Mouse (Mus musculus) heart, postnatal 14 days (tissue): ENCODE measurements at regions not wholly inside any gene's neighbourhood (a gene's known extent, or its start where the extent isn't known, plus 50 kb on each side); places are given as distances from the start of the nearest gene placed in this dataset.

Source experiments
- DNase-seq, 2 experiments: peaks; one replicate each; pipeline ENCODE4 v3.0.0; 2021 to 2022
- intact Hi-C: fragments of 180-260 bp; cut with DNase I; formaldehyde crosslinking; loops from one replicate; pipeline ENCODE4 v1.15.1; 2025

DNA sequence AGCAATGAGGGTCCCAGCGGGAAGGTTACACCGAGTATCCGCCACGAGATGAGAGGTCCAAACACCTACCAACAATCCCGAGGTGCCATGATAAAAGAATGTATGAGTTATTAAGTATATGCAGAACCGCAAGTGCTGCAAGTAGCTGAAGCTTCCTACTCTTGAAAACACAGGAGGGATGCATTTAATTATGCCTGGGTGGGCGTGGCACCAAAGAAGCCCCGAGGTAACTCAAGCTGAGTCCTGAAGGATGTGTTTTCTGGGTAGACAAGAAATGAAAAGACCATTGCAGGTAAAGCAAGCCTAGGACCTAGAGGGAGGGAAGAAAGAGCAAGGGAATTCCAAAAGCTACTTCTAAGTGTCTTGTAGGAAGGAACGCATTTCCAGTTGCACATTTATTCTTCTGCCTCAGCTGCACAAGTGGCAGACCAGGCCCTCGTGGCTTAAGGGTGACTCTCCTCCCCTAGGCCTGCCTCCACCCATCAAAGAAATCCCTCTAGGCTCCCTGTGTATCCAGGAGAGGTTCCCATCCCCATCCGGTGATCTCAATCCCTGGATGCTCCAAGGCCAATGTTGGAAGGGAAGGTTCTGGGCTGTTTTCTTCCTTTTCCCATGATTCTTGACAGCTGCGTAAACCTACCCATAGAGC is 104.2 kb upstream of the Mgme1 start:
- intact Hi-C loops, result loop anchor here (10.0 kb wide), 1 partner anchor 151 kb away; the partner anchor contains the start of gene Rrbp1
- no peak for DNase-seq

DNA sequence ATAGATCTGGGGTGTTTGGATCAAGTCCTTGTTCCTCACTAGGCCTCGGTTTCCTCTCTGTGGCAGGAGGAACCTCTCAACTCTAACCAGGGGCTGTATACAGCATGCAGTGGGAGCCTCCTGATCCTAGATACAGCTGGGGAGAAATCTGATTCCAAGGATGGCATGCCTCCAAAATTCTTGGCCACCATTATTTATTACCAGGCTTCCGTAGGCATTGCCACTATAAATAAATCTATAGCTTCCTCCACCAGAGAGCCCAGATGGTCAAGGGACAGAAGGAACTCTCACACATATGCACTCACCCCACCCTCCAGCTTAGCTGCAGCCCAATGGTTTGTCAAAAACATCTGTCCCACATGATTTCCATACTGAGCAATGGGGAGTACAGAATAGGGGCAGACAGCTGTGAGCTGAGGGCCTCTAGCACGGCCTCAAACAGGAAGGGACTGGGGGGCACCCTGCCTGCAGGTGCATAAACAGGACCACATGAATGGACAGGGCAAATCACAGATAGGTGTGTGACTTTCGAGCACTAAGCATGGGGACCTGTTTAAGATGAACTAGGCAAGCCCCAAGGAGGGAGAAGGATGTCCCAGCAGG is 100.8 kb upstream of the Mgme1 start:
- intact Hi-C loops, result loop anchor here (10.0 kb wide), 1 partner anchor 155 kb away; the partner anchor contains the start of gene Rrbp1

DNA sequence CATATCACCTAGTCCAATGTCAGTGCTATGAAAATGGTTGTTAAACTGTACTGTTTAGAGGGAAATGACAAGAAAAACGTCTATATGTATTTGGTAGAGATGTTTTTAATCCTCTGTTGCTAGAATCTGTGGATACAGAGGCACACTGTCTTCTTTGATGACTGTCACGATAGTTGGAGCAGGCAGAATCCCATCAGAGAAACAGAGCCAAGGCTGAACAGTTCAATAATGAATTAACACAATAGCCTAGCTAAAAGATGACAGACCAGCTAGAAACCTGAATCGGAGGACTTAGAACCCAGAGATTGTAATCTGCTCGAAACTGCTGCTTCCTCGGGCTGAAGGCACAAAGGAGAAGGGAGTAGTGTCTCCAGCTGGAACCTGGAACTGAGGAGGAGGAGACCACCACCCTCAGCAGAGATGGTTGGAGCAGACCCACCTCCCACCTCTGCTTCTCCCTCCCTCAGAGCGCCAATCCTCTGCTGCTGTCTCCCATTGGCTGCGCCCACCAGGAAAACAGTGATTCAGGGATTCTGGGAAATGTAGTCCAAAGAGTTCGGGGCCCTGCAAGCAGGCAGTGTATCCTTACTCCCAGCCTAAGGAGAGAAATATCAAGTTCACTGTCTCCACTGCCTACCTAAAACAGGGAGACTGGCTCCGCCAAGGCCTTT is 98.2 kb upstream of the Mgme1 start:
- intact Hi-C loops, result no loop called here

More for the DNA sequence above, 100.8 kb upstream of the Mgme1 start:
- no peak for DNase-seq

GRCm38 (mm10) chr2:144173358-144174106 is 96.9 kb upstream of the Mgme1 start:
- intact Hi-C loops, result no loop called here
- DNase-seq, result no peak

More for the DNA sequence above, 98.2 kb upstream of the Mgme1 start:
- DNase-seq, result peak; percentile 57 to 67

DNA sequence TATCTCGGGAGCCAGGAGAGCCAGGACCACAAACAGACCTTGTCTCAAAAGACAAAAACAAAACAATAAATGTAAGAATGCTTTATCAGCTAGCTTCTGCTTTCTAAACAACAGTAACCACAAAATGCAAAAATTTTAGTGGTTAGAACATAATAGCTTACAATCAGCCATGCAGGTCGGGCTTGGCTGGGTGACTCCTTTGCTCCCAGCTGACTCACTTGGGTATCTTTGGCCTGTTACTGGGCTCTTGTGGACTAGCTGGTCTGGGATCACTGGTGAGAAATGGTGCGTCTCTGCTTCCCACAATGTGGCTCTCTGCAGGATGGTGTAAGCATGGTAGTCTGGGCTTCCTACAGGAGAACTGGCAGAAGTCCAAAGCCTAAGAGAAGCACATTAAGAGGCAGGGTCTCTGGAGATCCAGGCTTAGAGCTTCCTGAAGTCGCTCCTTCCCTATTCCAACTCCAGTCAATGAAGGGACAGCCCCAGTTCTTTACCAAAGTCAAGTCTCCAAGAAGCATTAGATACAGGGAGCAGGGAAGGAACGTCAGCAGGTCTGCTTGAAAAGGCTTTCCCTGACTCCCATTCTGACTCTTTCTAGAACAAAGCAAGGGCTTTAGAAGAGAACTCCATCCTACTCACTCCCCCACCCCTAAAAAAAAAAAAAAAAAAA is 96.0 kb upstream of the Mgme1 start:
- DNase-seq, result no peak
- intact Hi-C loops, result no loop called here

GRCm38 (mm10) chr2:144176508-144177170 is 93.8 kb upstream of the Mgme1 start:
- no peak for DNase-seq
- intact Hi-C loops, result no loop called here

DNA sequence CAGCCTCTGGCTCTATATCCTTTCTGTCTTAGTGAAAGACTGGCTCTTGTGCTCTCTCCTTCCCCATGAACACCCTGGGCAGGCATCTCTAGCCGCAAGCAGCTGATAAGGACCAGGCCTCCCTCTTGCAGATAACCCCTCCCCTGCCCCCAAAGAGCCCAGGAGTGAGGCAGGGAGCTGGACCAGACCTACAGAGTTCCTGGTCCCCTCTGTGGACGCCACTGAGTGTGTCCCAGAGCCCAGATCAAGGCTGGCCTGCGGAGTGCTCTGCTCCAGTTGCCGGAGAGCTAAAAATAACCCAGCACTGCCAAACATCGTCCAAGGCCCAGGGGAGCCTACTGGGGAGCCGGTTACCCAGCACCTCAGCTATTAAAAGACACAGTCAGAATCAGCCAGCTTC is 93.2 kb upstream of the Mgme1 start:
- intact Hi-C loops, result no loop called here
- DNase-seq, result peak; percentile 50 to 63

- intact Hi-C loops, result no loop called here
- no peak for DNase-seq
Measured at GRCm38 (mm10) chr2:144177920-144178319, 92.5 kb upstream of the Mgme1 start.

DNA sequence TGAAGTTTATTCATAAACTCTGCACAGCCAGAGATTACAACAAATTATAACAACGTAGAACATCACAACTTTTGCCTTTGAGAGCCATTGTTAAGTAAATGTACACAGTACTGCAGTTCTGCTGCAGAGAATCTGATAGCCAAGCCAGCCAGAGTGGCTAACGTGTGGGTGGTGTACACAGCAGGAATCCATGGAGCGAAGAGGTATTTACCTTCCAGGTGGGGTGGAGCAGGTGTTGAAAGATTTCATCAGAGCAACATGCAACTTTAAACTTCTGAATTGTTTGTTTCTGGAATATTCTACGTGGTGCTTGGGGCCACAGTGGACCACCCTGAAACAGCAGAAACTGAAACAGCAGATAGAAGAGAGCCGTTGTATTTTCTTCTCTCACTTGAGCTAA is 88.4 kb upstream of the Mgme1 start:
- intact Hi-C loops, result no loop called here
- no peak for DNase-seq

DNA sequence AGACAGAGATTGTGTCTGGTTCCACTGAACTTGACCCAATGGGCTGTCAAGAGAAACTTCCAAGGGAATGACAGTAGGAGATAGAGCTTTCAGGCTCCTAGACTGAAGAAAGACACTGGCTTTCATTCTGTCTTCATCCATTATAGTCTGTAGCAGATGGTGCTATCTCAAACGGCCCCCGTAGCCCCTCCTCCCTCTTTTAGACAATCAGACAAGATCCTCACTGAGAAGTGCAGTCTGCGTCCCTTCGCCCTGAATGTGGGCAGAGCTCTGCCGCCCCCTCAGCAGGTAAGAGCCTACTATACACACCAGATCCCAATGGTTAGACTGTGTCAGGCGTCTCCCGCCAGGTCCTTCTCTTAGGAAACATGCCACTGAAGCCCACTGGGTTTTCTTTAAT is 87.9 kb upstream of the Mgme1 start:
- intact Hi-C loops, result no loop called here

DNA sequence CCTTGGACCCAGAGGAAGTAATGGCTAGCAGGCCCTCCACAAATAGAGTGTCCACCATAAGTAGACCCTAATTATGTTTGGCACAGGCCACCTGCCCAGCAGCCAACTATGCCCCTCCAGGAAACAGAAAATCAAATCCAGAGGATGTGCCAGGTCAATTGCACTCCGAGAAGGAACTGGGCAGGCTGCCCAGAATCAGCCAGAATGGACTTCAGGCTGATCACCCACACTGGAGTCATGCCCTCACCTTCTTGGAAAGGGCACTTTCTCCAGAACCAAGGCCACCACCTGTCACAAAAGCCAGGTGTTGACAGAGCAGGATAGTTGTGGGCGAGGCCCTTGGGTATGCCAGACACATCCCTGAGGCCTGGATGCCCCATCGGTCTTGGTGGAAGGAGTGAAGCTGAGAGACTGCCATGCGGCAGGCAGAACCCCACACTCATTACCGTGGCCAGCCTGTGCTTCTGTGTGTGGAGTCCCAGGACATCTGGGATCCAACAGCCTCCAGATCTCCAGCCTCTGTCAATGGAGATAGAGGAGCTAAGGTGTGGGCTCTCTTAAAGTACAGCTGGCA is 87.0 kb upstream of the Mgme1 start:
- peak; percentile 71 to 75 for DNase-seq
- intact Hi-C loops, result no loop called here

More for the DNA sequence above, 87.9 kb upstream of the Mgme1 start:
- no peak for DNase-seq

DNA sequence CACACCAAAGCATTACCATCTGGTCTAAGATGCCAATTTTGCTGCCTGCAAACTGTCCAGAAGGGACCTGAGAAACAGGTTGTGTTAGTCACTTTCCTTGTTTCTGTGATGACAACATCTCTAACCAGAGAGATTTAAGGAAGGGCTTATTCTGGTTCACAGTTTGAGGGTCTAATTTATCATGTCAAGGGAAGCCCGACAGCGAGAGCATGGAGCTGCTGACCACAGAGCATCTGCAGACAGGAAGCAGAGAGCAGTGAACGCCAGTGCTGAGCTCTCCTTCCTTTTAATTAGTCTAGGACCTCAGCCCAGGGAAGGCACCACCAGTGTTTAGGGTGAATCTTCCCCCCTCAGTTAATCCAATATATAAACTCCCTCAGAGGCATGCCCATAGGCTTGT is 85.3 kb upstream of the Mgme1 start:
- intact Hi-C loops, result no loop called here
- DNase-seq, result no peak

DNA sequence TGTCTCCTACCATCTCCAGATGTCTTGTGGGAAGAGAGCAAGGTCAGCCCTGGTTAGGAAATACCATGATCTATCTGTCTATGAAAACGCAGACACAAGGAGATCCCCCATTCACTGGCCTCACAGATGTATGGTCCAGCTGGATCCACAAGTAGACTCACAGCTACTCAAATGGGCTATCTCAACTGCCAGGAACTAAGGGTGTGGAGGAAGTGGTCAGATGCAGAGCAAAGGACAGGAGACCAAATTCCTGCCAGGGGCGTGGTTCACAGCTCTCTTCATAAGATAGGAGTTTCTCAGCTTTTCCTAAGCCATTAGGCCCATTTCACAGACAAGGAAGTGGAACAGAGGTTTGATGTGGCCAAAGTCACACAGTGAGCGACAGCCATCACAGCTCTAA is 84.0 kb upstream of the Mgme1 start:
- no peak for DNase-seq
- intact Hi-C loops, result no loop called here

DNA sequence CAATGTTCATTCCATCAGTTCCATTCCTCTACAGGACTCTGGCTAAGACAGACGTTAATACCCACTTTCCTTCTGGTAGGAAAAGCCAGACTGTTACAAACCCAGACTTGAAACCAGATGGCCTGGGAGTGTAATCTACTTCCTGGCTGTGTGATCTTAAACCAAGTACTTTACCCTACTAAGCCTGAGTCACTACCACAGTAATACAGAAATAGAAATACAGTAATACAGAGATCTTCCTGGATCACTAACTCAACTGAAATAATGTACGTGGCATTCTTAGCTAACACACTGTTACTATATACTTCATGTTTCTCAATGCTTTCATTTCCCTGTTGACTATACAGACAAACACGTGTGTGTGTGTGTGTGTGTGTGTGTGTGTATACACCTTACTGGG is 82.4 kb upstream of the Mgme1 start:
- DNase-seq, result no peak
- intact Hi-C loops, result no loop called here

- no peak for DNase-seq
- intact Hi-C loops, result no loop called here
Measured at GRCm38 (mm10) chr2:144188485-144188884, 82.0 kb upstream of the Mgme1 start.

- DNase-seq, result no peak
- intact Hi-C loops, result no loop called here
Measured at GRCm38 (mm10) chr2:144189756-144190155, 80.7 kb upstream of the Mgme1 start.

DNA sequence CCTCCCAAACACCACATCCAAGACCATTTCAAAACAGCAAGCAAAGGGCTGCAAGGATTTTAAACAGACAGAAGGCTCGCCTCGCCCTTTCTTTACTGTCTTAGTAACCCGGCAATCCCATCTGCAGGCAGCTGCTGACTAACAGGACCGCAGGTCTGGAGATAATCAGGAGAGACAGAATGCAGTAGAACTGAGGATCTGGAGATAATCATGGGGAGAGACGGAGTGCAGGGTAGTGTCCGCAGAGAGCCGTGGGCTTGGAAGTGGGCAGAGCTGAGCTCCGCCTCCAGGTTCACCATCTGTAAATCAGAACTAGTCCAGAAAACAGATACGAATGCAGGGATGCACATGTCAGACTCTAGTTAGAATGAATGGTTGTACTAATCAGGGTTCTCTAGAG is 79.4 kb upstream of the Mgme1 start:
- intact Hi-C loops, result no loop called here
- no peak for DNase-seq

DNA sequence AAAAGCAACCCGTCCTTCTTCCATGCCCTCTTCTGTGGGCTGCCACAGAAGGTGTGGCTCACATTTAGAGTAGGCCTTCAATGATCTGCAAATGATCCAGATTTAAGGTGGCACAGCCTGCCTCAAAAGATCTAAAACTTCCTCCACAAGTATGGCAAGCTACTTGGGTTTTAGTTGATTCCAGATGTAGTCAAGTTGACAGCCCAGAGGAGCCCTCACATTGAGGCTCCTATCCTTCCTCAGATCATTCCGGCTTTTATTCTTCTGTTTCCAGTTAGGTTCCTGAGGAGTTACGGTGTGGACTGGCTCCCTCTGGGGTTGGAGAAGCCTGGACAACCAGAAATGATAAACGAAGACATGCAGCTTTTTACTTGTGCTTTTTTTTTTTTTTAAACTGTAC is 78.8 kb upstream of the Mgme1 start:
- intact Hi-C loops, result no loop called here

DNA sequence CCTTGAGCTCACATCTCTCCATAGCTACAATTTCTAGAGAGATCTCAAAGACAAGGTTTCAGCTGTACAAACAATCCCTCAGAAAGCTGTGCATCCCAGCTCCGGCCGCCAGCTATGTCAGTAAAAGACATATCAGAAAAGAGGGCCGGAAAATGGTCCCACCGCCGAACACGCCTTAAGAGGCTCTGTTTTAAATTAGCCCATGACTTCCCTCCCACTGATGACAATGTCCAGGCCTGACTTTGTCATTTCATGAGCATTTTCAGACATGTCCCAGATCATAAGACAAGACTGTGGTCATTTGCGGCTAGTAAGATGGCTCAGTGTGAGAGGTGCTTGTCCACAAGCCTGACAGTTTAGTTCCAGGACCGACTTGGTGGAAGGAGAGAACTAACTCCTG is 78.0 kb upstream of the Mgme1 start:
- intact Hi-C loops, result no loop called here
- no peak for DNase-seq

More for the DNA sequence above, 78.8 kb upstream of the Mgme1 start:
- no peak for DNase-seq

DNA sequence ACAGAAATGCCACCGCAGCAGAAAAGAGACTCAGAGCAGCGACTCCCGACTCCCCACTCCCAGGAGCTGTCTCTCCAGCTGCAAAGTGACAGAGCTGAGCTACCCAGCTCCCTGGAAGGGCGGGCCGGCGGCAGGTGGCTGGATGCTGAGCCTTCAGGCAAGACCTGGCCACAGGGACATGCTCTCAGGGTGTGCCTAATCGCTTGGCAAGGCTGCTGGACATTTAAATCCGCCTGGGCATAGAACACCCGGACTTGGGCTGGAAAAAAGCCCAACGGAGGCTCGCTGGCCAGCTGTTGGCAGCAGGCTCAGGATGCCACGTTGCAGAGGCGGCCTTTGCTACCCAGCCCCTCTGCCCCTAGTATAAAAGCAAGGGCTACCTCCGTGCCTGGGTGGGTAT is 74.6 kb upstream of the Mgme1 start:
- DNase-seq, result peak; percentile 25 to 37
- intact Hi-C loops, result no loop called here
